Mouse (Mus musculus) forebrain, embryonic 11.5 days (tissue): Measurements from ENCODE around the gene Map3k9. TPM values are rescaled to one million over a fixed set of nuclear protein-coding genes. Genes with fewer than 3 reads are reported as not detected.

ENCODE experiments used
- ATAC-seq: fragments of 200-750 bp; cut with Nextera tagmentation; replicated peaks from 2 replicates; pipeline ENCODE4 v1.8.0; 2017; ENCODE audit warnings: moderate TSS enrichment; ENCODE audit not compliant: low FRiP score
- DNase-seq: peaks from one replicate; pipeline ENCODE4 v3.0.0-alpha.2; 2017; ENCODE audit warnings: low spot score
- H3K27ac ChIP-seq: fragments of 300-500 bp; sonication (generic); 2 replicates; pipeline ENCODE4 v1.5.1; 2014; ENCODE audit warnings: low read depth, low read length
- H3K27me3 ChIP-seq: fragments of 300-500 bp; sonication (generic); 2 replicates; pipeline ENCODE4 v1.6.1; 2014; ENCODE audit warnings: mild to moderate bottlenecking, low read length, mixed read lengths; ENCODE audit not compliant: control insufficient read depth, insufficient read depth
- H3K36me3 ChIP-seq: fragments of 300-500 bp; sonication (generic); 2 replicates; pipeline ENCODE4 v1.6.1; 2014; ENCODE audit warnings: mild to moderate bottlenecking, low read length, moderate library complexity, mixed read lengths; ENCODE audit not compliant: control insufficient read depth, insufficient read depth
- H3K4me1 ChIP-seq: fragments of 300-500 bp; sonication (generic); replicated peaks from 2 replicates; pipeline ENCODE4 v1.6.1; 2014; ENCODE audit warnings: low read length, mixed read lengths; ENCODE audit not compliant: control insufficient read depth, insufficient read depth
- H3K4me2 ChIP-seq: fragments of 300-500 bp; sonication (generic); 2 replicates; pipeline ENCODE4 v1.6.1; 2014; ENCODE audit warnings: low read depth, mild to moderate bottlenecking, low read length, moderate library complexity, mixed read lengths; ENCODE audit not compliant: severe bottlenecking
- H3K4me3 ChIP-seq: fragments of 300-500 bp; sonication (generic); 2 replicates; pipeline ENCODE4 v1.5.1; 2014; ENCODE audit warnings: low read depth, low read length
- H3K9ac ChIP-seq: fragments of 300-500 bp; sonication (generic); 2 replicates; pipeline ENCODE4 v1.6.1; 2014; ENCODE audit warnings: low read length
- H3K9me3 ChIP-seq: fragments of 300-500 bp; sonication (generic); 2 replicates; pipeline ENCODE4 v1.6.1; 2016; ENCODE audit warnings: low read length, mixed read lengths; ENCODE audit not compliant: control insufficient read depth
- WGBS: fragments of 180-500 bp; shearing (Covaris S2); extraction: QIAGEN DNeasy Blood & Tissue Kit; methylation state at CpG from one replicate; pipeline ENCODE4 v1.1.7; 2014; 5-methylcytosine and 5-hydroxymethylcytosine counted together
- polyA plus RNA-seq: library from polyadenylated mRNA; unstranded; fragments of >200 nt; fragmentation: Nextera tagmentation; extraction: Ambion mirVana; gene quantifications from 2 replicates; pipeline ENCODE4 v1.2.1, GENCODE M21; 2014

Gene Map3k9
- polyA plus RNA-seq, 1 experiment from 2014 or later, result 3.0 TPM

GRCm38 (mm10) chr12:81810417-81810816, 29.4 kb upstream of the Map3k9 start:
- H3K27me3 ChIP-seq, result no peaks in the 10 kb centered on the region
- peaks cover 6% of the 10 kb centered on the region; the same call in 1 of the 2 replicates for H3K4me1 ChIP-seq
- H3K9ac ChIP-seq, result no peak overlapping the region; the same call in 1 of the 2 replicates
- no peaks in the 10 kb centered on the region for H3K9me3 ChIP-seq
- H3K4me3 ChIP-seq, result no peak overlapping the region
- no peak overlapping the region for H3K4me2 ChIP-seq
- ATAC-seq (no peak), DNase-seq (no peak)
- H3K27ac ChIP-seq, result no peak overlapping the region
- H3K36me3 ChIP-seq, result no peaks in the 10 kb centered on the region
- WGBS, result 35% methylated on average over 8 of the region's 8 CpGs

- ATAC-seq (no peak), DNase-seq (no peak)
- Histone ChIP-seq H3K4me3 (no peak overlapping the region), H3K9ac (no peak overlapping the region), H3K4me1 (peaks cover 6% of the 10 kb centered on the region; the same call in 1 of the 2 replicates), H3K9me3 (no peaks in the 10 kb centered on the region), H3K27me3 (no peaks in the 10 kb centered on the region), H3K4me2 (no peak overlapping the region), H3K36me3 (no peaks in the 10 kb centered on the region), H3K27ac (no peak overlapping the region)
- 58% methylated on average over 2 of the region's 2 CpGs for WGBS
These were observed 27.6 kb upstream of the Map3k9 start for GRCm38 (mm10) chr12:81808596-81808995.

- no peaks in the 10 kb centered on the region for H3K36me3 ChIP-seq
- no peaks in the 10 kb centered on the region for H3K9me3 ChIP-seq
- H3K27me3 ChIP-seq, result no peaks in the 10 kb centered on the region
- DNase-seq (no peak), ATAC-seq (no peak)
- peak overlapping the region; percentile 46 for H3K4me2 ChIP-seq
- peaks cover 6% of the 10 kb centered on the region; the same call in 1 of the 2 replicates for H3K4me1 ChIP-seq
- no peak overlapping the region for H3K9ac ChIP-seq
- WGBS, result 16% methylated on average over 11 of the region's 11 CpGs
- H3K4me3 ChIP-seq, result peak overlapping the region; percentile 27; the same call in 1 of the 2 replicates
- no peak overlapping the region for H3K27ac ChIP-seq
These were observed 27.0 kb upstream of the Map3k9 start for GRCm38 (mm10) chr12:81807953-81808352.

- Histone ChIP-seq H3K4me3 (peak overlapping the region; percentile 27), H3K9ac (peak overlapping the region; percentile 28), H3K27me3 (no peaks in the 10 kb centered on the region), H3K4me1 (peaks cover 6% of the 10 kb centered on the region; the same call in 1 of the 2 replicates), H3K4me2 (peak overlapping the region; percentile 46), H3K36me3 (no peaks in the 10 kb centered on the region), H3K27ac (no peak overlapping the region), H3K9me3 (no peaks in the 10 kb centered on the region)
- DNase-seq (no peak), ATAC-seq (0 out of 2 replicates have a peak, but pooled peaks have one; percentile 18)
- WGBS, result 3% methylated on average over 7 of the region's 7 CpGs
These were observed 26.5 kb upstream of the Map3k9 start for GRCm38 (mm10) chr12:81807529-81807837.

- H3K36me3 ChIP-seq, result no peaks in the 10 kb centered on the region
- peak overlapping the region; percentile 28 for H3K9ac ChIP-seq
- no peak for DNase-seq
- peak overlapping the region; percentile 46 for H3K4me2 ChIP-seq
- peaks cover 6% of the 10 kb centered on the region; the same call in 1 of the 2 replicates for H3K4me1 ChIP-seq
- no peaks in the 10 kb centered on the region for H3K27me3 ChIP-seq
- no peaks in the 10 kb centered on the region for H3K9me3 ChIP-seq
- 0 out of 2 replicates have a peak, but pooled peaks have one; percentile 64 for ATAC-seq
- H3K4me3 ChIP-seq, result peak overlapping the region; percentile 27
- no peak overlapping the region for H3K27ac ChIP-seq
- WGBS, result 34% methylated on average over 17 of the region's 17 CpGs
These were observed 26.0 kb upstream of the Map3k9 start for GRCm38 (mm10) chr12:81806759-81807528.

GRCm38 (mm10) chr12:81806114-81806513, 25.1 kb upstream of the Map3k9 start:
- H3K4me2 ChIP-seq, result no peak overlapping the region
- no peak overlapping the region for H3K27ac ChIP-seq

GRCm38 (mm10) chr12:81803803-81804202, 22.8 kb upstream of the Map3k9 start:
- H3K4me2 ChIP-seq, result no peak overlapping the region
- WGBS, result 60% methylated on average over 7 of the region's 7 CpGs
- DNase-seq, result no peak

More at GRCm38 (mm10) chr12:81806114-81806513, 25.1 kb upstream of the Map3k9 start:
- H3K4me3 ChIP-seq, result no peak overlapping the region
- ATAC-seq (no peak), DNase-seq (no peak)
- no peaks in the 10 kb centered on the region for H3K9me3 ChIP-seq
- no peaks in the 10 kb centered on the region for H3K36me3 ChIP-seq
- H3K4me1 ChIP-seq, result peaks cover 6% of the 10 kb centered on the region; the same call in 1 of the 2 replicates
- WGBS, result 90% methylated on average over 5 of the region's 5 CpGs
- no peak overlapping the region for H3K9ac ChIP-seq
- H3K27me3 ChIP-seq, result no peaks in the 10 kb centered on the region

GRCm38 (mm10) chr12:81803016-81803415, 22.0 kb upstream of the Map3k9 start:
- H3K27ac ChIP-seq, result no peak overlapping the region
- no peak overlapping the region for H3K4me2 ChIP-seq
- 94% methylated on average over 3 of the region's 3 CpGs for WGBS
- H3K27me3 ChIP-seq, result no peaks in the 10 kb centered on the region
- DNase-seq (no peak), ATAC-seq (no peak)
- H3K4me1 ChIP-seq, result peaks cover 5% of the 10 kb centered on the region; the same call in 1 of the 2 replicates
- H3K9me3 ChIP-seq, result no peaks in the 10 kb centered on the region
- H3K9ac ChIP-seq, result no peak overlapping the region
- H3K4me3 ChIP-seq, result no peak overlapping the region
- H3K36me3 ChIP-seq, result no peaks in the 10 kb centered on the region

More at GRCm38 (mm10) chr12:81803803-81804202, 22.8 kb upstream of the Map3k9 start:
- no peak overlapping the region for H3K9ac ChIP-seq
- H3K9me3 ChIP-seq, result no peaks in the 10 kb centered on the region
- H3K27me3 ChIP-seq, result no peaks in the 10 kb centered on the region
- H3K36me3 ChIP-seq, result no peaks in the 10 kb centered on the region
- peaks cover 6% of the 10 kb centered on the region; the same call in 1 of the 2 replicates for H3K4me1 ChIP-seq
- no peak overlapping the region for H3K27ac ChIP-seq
- no peak for ATAC-seq
- H3K4me3 ChIP-seq, result no peak overlapping the region
